Mouse (Mus musculus): ENCODE measurements around the gene Opn3. TPM values are rescaled to one million over a fixed set of nuclear protein-coding genes. Genes with fewer than 3 reads are reported as not detected.
A peak's percentile ranks its signal among the peaks of the same experiment; 100 is the strongest.

Gene Opn3
- polyA plus RNA-seq, 1 experiment from 2014 or later = 4.3 TPM

DNA sequence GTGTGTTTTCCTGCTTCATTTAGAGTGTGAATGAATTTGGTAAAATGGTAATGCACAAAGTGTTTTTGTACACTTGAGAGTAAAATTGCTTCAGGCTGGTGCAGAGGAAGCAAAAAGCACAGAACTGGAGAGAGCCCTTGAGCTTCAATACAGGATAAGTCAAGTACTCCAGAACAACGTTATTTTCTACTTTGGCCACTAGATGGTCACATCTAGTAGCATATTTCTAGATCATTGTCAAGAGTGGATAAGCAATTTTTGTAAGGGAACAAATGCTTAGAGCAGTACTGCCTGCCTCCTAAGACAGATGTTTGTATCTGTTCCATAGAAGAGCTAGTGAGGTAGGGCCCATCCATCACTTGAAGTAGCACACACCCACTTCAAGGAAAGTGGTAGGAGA lies 20.9 kb downstream of the Opn3 start:
- Histone ChIP-seq H3K27ac (ENCODE audit: low read depth, low read length) (no peak overlapping the region), H3K4me1 (replicated peaks; ENCODE audit: control insufficient read depth, insufficient read depth, low read length) (no peaks in the 10 kb centered on the region), H3K9me3 (ENCODE audit: control insufficient read depth, low read length) (no peaks in the 10 kb centered on the region), H3K36me3 (ENCODE audit: control insufficient read depth, insufficient read depth, low read length) (no peaks in the 10 kb centered on the region), H3K27me3 (replicated peaks; ENCODE audit: control insufficient read depth, insufficient read depth, low read length) (no peaks in the 10 kb centered on the region), H3K4me2 (no peak overlapping the region), H3K4me3 (ENCODE audit: low read depth, low read length) (no peak overlapping the region), H3K9ac (ENCODE audit: low read depth, low read length) (no peak overlapping the region)
- ATAC-seq (replicated peaks; ENCODE audit: low FRiP score) (no peak), DNase-seq (ENCODE audit: low spot score) (no peak)
- 18% methylated on average over 1 of the region's 1 CpGs for WGBS

- DNase-seq (ENCODE audit: low spot score) (no peak), ATAC-seq (replicated peaks; ENCODE audit: low FRiP score) (no peak)
- H3K4me1 ChIP-seq (replicated peaks; ENCODE audit: control insufficient read depth, insufficient read depth, low read length) = no peaks in the 10 kb centered on the region
- no peak overlapping the region for H3K27ac ChIP-seq (ENCODE audit: low read depth, low read length)
- WGBS = 84% methylated on average over 7 of the region's 7 CpGs
- no peak overlapping the region for H3K9ac ChIP-seq (ENCODE audit: low read depth, low read length)
- no peaks in the 10 kb centered on the region for H3K9me3 ChIP-seq (ENCODE audit: control insufficient read depth, low read length)
- no peak overlapping the region for H3K4me2 ChIP-seq
- no peak overlapping the region for H3K4me3 ChIP-seq (ENCODE audit: low read depth, low read length)
- no peaks in the 10 kb centered on the region for H3K27me3 ChIP-seq (replicated peaks; ENCODE audit: control insufficient read depth, insufficient read depth, low read length)
- H3K36me3 ChIP-seq (ENCODE audit: control insufficient read depth, insufficient read depth, low read length) = no peaks in the 10 kb centered on the region
Observed at GRCm38 (mm10) chr1:175670042-175670441, 22.5 kb downstream of the Opn3 start.

DNA sequence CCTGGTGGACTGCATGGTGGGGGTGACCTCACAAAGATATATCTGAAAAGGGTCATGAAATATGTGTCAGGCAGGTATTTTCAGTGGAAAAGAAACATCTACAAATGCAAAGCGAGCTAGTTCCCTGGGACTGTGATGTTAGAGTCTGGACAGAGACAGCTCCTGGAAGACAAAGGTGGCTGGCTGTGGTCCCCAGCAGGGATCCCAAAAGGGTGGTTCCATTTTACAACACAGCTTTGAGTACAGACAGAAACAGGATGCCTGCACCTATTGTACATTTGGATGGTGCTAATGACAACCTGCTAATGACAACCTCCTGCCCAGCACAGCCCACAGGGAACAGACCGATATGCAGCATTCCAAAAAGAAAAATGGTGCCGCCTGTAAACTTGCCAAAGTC lies 23.1 kb downstream of the Opn3 start:
- Histone ChIP-seq H3K9me3 (ENCODE audit: control insufficient read depth, low read length) (no peaks in the 10 kb centered on the region), H3K27ac (ENCODE audit: low read depth, low read length) (no peak overlapping the region), H3K4me2 (no peak overlapping the region), H3K36me3 (ENCODE audit: control insufficient read depth, insufficient read depth, low read length) (no peaks in the 10 kb centered on the region), H3K27me3 (replicated peaks; ENCODE audit: control insufficient read depth, insufficient read depth, low read length) (no peaks in the 10 kb centered on the region), H3K4me3 (ENCODE audit: low read depth, low read length) (no peak overlapping the region), H3K9ac (ENCODE audit: low read depth, low read length) (no peak overlapping the region), H3K4me1 (replicated peaks; ENCODE audit: control insufficient read depth, insufficient read depth, low read length) (no peaks in the 10 kb centered on the region)
- ATAC-seq (replicated peaks; ENCODE audit: low FRiP score) (no peak), DNase-seq (ENCODE audit: low spot score) (no peak)
- WGBS = 91% methylated on average over 3 of the region's 3 CpGs

DNA sequence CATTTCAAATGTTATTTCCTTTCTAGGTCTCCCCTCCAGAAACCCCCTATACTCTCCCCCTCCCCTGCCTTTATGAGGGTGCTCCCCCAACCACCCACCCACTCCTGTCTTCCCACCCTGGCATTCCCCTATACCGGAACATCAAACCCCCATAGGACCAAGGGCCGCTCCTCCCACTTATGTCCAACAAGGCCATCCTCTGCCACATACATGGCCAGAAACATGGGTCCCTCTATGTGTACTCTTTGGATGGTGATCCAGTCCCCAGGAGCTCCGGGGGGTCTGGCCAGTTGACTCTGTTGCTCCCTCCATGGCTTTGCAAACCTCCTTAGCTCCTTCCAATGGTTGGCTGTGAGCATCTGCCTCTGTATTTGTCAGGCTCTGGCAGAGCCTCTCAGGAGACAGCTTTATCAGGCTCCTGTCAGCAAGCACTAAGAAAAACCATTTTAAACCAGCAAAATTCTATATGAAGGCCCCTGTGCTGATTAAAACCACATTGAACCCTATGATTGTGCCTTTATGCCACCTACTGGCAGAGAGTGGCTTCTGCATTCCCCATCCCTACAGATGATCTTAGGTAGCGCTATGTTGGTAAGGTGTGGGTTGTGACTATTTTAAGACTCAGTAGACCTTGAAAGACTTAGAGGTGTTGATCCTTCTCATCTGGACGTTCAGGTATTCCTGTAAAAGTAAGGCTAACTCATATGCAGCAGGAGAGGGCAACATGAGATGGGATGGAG lies 23.7 kb downstream of the Opn3 start:
- 72% methylated on average over 5 of the region's 5 CpGs for WGBS
- Histone ChIP-seq H3K9ac (ENCODE audit: low read depth, low read length) (no peak overlapping the region), H3K9me3 (ENCODE audit: control insufficient read depth, low read length) (no peaks in the 10 kb centered on the region), H3K4me1 (replicated peaks; ENCODE audit: control insufficient read depth, insufficient read depth, low read length) (no peaks in the 10 kb centered on the region), H3K27ac (ENCODE audit: low read depth, low read length) (no peak overlapping the region), H3K4me2 (no peak overlapping the region), H3K4me3 (ENCODE audit: low read depth, low read length) (no peak overlapping the region), H3K27me3 (replicated peaks; ENCODE audit: control insufficient read depth, insufficient read depth, low read length) (no peaks in the 10 kb centered on the region), H3K36me3 (ENCODE audit: control insufficient read depth, insufficient read depth, low read length) (no peaks in the 10 kb centered on the region)
- ATAC-seq (replicated peaks; ENCODE audit: low FRiP score) = peak; percentile 58; the same call in 1 of the 2 replicates
- no peak for DNase-seq (ENCODE audit: low spot score)

DNA sequence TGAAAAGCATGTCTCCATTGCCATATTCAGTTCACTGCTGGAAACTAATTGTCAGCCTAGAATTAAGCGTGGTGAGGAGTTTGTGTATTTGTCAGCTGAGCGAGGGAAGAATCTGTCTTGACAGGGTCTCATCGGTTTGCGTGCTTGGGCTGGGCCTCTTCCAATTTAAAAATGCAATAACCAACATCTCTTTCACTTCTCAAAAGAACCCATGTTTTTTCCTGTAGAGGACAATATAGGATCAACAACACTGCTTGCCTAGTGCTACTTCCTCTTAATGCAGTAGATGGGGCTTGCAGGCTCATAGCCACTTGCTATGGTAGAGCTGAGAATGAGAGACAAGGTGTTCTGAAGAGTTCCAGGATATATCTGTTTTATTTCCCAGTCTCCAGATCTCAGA lies 32.7 kb downstream of the Opn3 start:
- DNase-seq (ENCODE audit: low spot score) = no peak
- no peaks in the 10 kb centered on the region for H3K36me3 ChIP-seq (ENCODE audit: control insufficient read depth, insufficient read depth, low read length)
- no peak overlapping the region for H3K9ac ChIP-seq (ENCODE audit: low read depth, low read length)
- no peak overlapping the region for H3K27ac ChIP-seq (ENCODE audit: low read depth, low read length)
- no peaks in the 10 kb centered on the region for H3K9me3 ChIP-seq (ENCODE audit: control insufficient read depth, low read length)
- no peaks in the 10 kb centered on the region for H3K27me3 ChIP-seq (replicated peaks; ENCODE audit: control insufficient read depth, insufficient read depth, low read length)
- 83% methylated on average over 4 of the region's 4 CpGs for WGBS
- H3K4me2 ChIP-seq = no peak overlapping the region
- ATAC-seq (replicated peaks; ENCODE audit: low FRiP score) = no peak
- H3K4me3 ChIP-seq (ENCODE audit: low read depth, low read length) = no peak overlapping the region
- H3K4me1 ChIP-seq (replicated peaks; ENCODE audit: control insufficient read depth, insufficient read depth, low read length) = no peaks in the 10 kb centered on the region

GRCm38 (mm10) chr1:175648615-175649014 lies 44.0 kb downstream of the Opn3 start:
- Histone ChIP-seq H3K27ac (ENCODE audit: low read depth, low read length) (no peak overlapping the region), H3K4me3 (ENCODE audit: low read depth, low read length) (no peak overlapping the region), H3K9ac (ENCODE audit: low read depth, low read length) (no peak overlapping the region), H3K27me3 (replicated peaks; ENCODE audit: control insufficient read depth, insufficient read depth, low read length) (no peaks in the 10 kb centered on the region), H3K4me2 (no peak overlapping the region), H3K4me1 (replicated peaks; ENCODE audit: control insufficient read depth, insufficient read depth, low read length) (no peaks in the 10 kb centered on the region), H3K9me3 (ENCODE audit: control insufficient read depth, low read length) (no peaks in the 10 kb centered on the region), H3K36me3 (ENCODE audit: control insufficient read depth, insufficient read depth, low read length) (no peaks in the 10 kb centered on the region)
- ATAC-seq (replicated peaks; ENCODE audit: low FRiP score) (no peak), DNase-seq (ENCODE audit: low spot score) (no peak)
- 86% methylated on average over 4 of the region's 4 CpGs for WGBS

DNA sequence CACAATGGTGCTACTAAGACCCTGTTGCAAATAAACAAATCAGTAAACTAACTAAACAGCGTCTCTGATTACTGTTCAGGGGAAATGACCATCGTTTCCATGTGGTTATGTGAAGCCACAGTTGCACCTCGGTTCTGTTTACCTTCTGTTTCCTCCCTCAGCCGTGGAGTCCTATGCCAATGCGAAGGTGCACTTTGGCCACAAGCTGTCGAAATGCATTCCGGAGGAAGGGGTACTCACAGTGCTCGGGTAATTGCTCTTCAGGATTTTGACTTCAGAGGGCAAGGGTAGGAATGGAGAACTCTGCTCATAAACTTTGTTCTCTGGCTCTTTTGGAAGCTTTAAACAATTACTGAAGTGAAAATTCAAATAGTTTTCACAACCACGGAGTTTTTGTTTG lies 45.6 kb downstream of the Opn3 start:
- H3K4me3 ChIP-seq (ENCODE audit: low read depth, low read length) = no peak overlapping the region
- WGBS = 51% methylated on average over 9 of the region's 9 CpGs
- H3K27me3 ChIP-seq (replicated peaks; ENCODE audit: control insufficient read depth, insufficient read depth, low read length) = no peaks in the 10 kb centered on the region
- no peak overlapping the region for H3K4me2 ChIP-seq
- H3K36me3 ChIP-seq (ENCODE audit: control insufficient read depth, insufficient read depth, low read length) = no peaks in the 10 kb centered on the region
- no peak overlapping the region for H3K27ac ChIP-seq (ENCODE audit: low read depth, low read length)
- H3K4me1 ChIP-seq (replicated peaks; ENCODE audit: control insufficient read depth, insufficient read depth, low read length) = no peaks in the 10 kb centered on the region
- ATAC-seq (replicated peaks; ENCODE audit: low FRiP score) = peak; percentile 53; the same call in 1 of the 2 replicates
- H3K9me3 ChIP-seq (ENCODE audit: control insufficient read depth, low read length) = no peaks in the 10 kb centered on the region
- no peak overlapping the region for H3K9ac ChIP-seq (ENCODE audit: low read depth, low read length)
- DNase-seq (ENCODE audit: low spot score) = no peak

GRCm38 (mm10) chr1:175643496-175644265 lies 48.9 kb downstream of the Opn3 start:
- Histone ChIP-seq H3K4me1 (replicated peaks; ENCODE audit: control insufficient read depth, insufficient read depth, low read length) (no peaks in the 10 kb centered on the region), H3K36me3 (ENCODE audit: control insufficient read depth, insufficient read depth, low read length) (no peaks in the 10 kb centered on the region), H3K4me2 (no peak overlapping the region), H3K4me3 (ENCODE audit: low read depth, low read length) (no peak overlapping the region), H3K27me3 (replicated peaks; ENCODE audit: control insufficient read depth, insufficient read depth, low read length) (no peaks in the 10 kb centered on the region), H3K9me3 (ENCODE audit: control insufficient read depth, low read length) (no peaks in the 10 kb centered on the region), H3K9ac (ENCODE audit: low read depth, low read length) (no peak overlapping the region), H3K27ac (ENCODE audit: low read depth, low read length) (no peak overlapping the region)
- WGBS = 52% methylated on average over 5 of the region's 5 CpGs
- ATAC-seq (replicated peaks; ENCODE audit: low FRiP score) (no peak), DNase-seq (ENCODE audit: low spot score) (no peak)
